Mouse (Mus musculus) lung, embryonic 14.5 days (tissue): Measurements from ENCODE around the gene Stk39. TPM values are rescaled to one million over a fixed set of nuclear protein-coding genes. Genes with fewer than 3 reads are reported as not detected.

Experiments used
- ATAC-seq: fragments of 200-750 bp; cut with Nextera tagmentation; 2 replicates; pipeline ENCODE4 v1.8.0; 2017; ENCODE audit warnings: mild to moderate bottlenecking, moderate TSS enrichment, moderate library complexity; ENCODE audit not compliant: insufficient read depth
- DNase-seq: peaks from one replicate; pipeline ENCODE4 v3.0.0-alpha.2; 2015
- H3K27ac ChIP-seq: fragments of 300-500 bp; sonication (generic); 2 replicates; pipeline ENCODE4 v1.5.1; 2014; ENCODE audit warnings: low read depth, mild to moderate bottlenecking, moderate library complexity
- H3K27me3 ChIP-seq: fragments of 300-500 bp; sonication (generic); 2 replicates; pipeline ENCODE4 v1.6.1; 2014; ENCODE audit warnings: low read length, control low read depth; ENCODE audit not compliant: insufficient read depth
- H3K36me3 ChIP-seq: fragments of 300-500 bp; sonication (generic); 2 replicates; pipeline ENCODE4 v1.6.1; 2014; ENCODE audit warnings: control low read depth; ENCODE audit not compliant: insufficient read depth
- H3K4me1 ChIP-seq: fragments of 300-500 bp; sonication (generic); 2 replicates; pipeline ENCODE4 v1.6.1; 2014; ENCODE audit warnings: antibody characterized with exemption, control low read depth; ENCODE audit not compliant: insufficient read depth
- H3K4me2 ChIP-seq: fragments of 300-500 bp; sonication (generic); 2 replicates; pipeline ENCODE4 v1.6.1; 2014; ENCODE audit warnings: mild to moderate bottlenecking
- H3K4me3 ChIP-seq: fragments of 300-500 bp; sonication (generic); 2 replicates; pipeline ENCODE4 v1.5.1; 2014; ENCODE audit warnings: low read depth, low read length
- H3K9ac ChIP-seq: fragments of 300-500 bp; sonication (generic); 2 replicates; pipeline ENCODE4 v1.6.1; 2014
- H3K9me3 ChIP-seq: fragments of 300-500 bp; sonication (generic); 2 replicates; pipeline ENCODE4 v1.6.1; 2016; ENCODE audit warnings: low read depth, low read length, control low read depth
- CTCF ChIP-seq: IDR thresholded peaks from 2 replicates; pipeline ENCODE4 v1.5.1; 2016; ENCODE audit warnings: antibody characterized with exemption, low read depth
- whole genome bisulfite sequencing: fragments of 180-500 bp; shearing (Covaris S2); extraction: QIAGEN DNeasy Blood & Tissue Kit; methylation state at CpG from one replicate; pipeline ENCODE4 v1.1.7; 2014; 5-methylcytosine and 5-hydroxymethylcytosine counted together
- polyA plus RNA-seq: library from polyadenylated mRNA; unstranded; fragments of >200 nt; fragmentation: Nextera tagmentation; extraction: Ambion mirVana; gene quantifications from 2 replicates; pipeline ENCODE4 v1.2.1, GENCODE M21; 2014

Stk39 gene
- polyA plus RNA-seq, 1 experiment from 2014 or later = 27.6 TPM

- H3K9me3 ChIP-seq = no peaks in the 10 kb centered on the region
- 87% methylated on average over 10 of the region's 10 CpGs for WGBS
- H3K4me2 ChIP-seq = no peak overlapping the region
- H3K36me3 ChIP-seq = no peaks in the 10 kb centered on the region
- H3K4me1 ChIP-seq = no peaks in the 10 kb centered on the region
- no peak overlapping the region for H3K4me3 ChIP-seq
- no peak overlapping the region for H3K27ac ChIP-seq
- ATAC-seq = no peak
- no peak for TF ChIP-seq CTCF
- DNase-seq = no peak
- no peak overlapping the region for H3K9ac ChIP-seq
- no peaks in the 10 kb centered on the region for H3K27me3 ChIP-seq
These were observed 221.2 kb downstream of the Stk39 start for GRCm38 (mm10) chr2:68250897-68251296.

- no peak; the same call in 1 of the 2 replicates for TF ChIP-seq CTCF
- WGBS = 78% methylated on average over 4 of the region's 4 CpGs
- no peak for DNase-seq
- H3K4me2 ChIP-seq = no peak overlapping the region
- no peak overlapping the region for H3K4me3 ChIP-seq
- H3K36me3 ChIP-seq = no peaks in the 10 kb centered on the region
- ATAC-seq = no peak
- no peak overlapping the region for H3K9ac ChIP-seq
- H3K4me1 ChIP-seq = no peaks in the 10 kb centered on the region
- no peak overlapping the region for H3K27ac ChIP-seq
- H3K27me3 ChIP-seq = no peaks in the 10 kb centered on the region
- no peaks in the 10 kb centered on the region for H3K9me3 ChIP-seq
These were observed 222.1 kb downstream of the Stk39 start for GRCm38 (mm10) chr2:68249855-68250424.

GRCm38 (mm10) chr2:68246284-68246683, 225.8 kb downstream of the Stk39 start:
- no peak for TF ChIP-seq CTCF

DNA sequence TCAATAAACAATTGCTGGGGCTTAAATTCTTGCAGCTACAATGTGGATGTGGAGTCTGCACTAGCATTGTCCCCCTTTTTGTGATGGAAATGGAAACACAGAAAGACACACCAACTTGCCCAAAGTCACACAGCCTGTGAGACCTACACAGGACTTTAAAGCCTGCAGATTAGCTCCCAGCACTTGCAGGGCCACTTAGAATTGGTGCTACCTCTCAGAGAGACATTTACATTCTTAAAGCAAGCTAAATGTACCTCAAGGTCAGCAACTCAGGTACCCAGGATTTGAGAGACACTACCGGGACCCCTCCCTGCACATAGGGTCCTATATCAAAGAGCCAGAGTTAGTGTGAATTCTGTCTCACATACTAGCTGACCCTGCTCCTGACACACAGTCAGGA, 227.5 kb downstream of the Stk39 start:
- ATAC-seq (no peak), DNase-seq (no peak)
- no peak overlapping the region for H3K4me2 ChIP-seq
- no peaks in the 10 kb centered on the region for H3K9me3 ChIP-seq
- H3K4me1 ChIP-seq = no peaks in the 10 kb centered on the region
- H3K36me3 ChIP-seq = 0 out of 2 replicates have a peak, but pooled peaks cover 4% of the 10 kb centered on the region
- no peaks in the 10 kb centered on the region for H3K27me3 ChIP-seq
- H3K4me3 ChIP-seq = no peak overlapping the region
- H3K9ac ChIP-seq = no peak overlapping the region
- WGBS = 56% methylated on average over 1 of the region's 1 CpGs
- no peak overlapping the region for H3K27ac ChIP-seq
- TF ChIP-seq CTCF = no peak

More at GRCm38 (mm10) chr2:68246284-68246683, 225.8 kb downstream of the Stk39 start:
- H3K4me1 ChIP-seq = no peaks in the 10 kb centered on the region
- 0 out of 2 replicates have a peak, but pooled peaks cover 4% of the 10 kb centered on the region for H3K36me3 ChIP-seq
- no peaks in the 10 kb centered on the region for H3K27me3 ChIP-seq
- H3K4me3 ChIP-seq = no peak overlapping the region
- ATAC-seq = no peak
- no peak overlapping the region for H3K9ac ChIP-seq
- H3K9me3 ChIP-seq = no peaks in the 10 kb centered on the region
- H3K27ac ChIP-seq = no peak overlapping the region
- 34% methylated on average over 3 of the region's 3 CpGs for WGBS
- no peak overlapping the region for H3K4me2 ChIP-seq
- DNase-seq = no peak

DNA sequence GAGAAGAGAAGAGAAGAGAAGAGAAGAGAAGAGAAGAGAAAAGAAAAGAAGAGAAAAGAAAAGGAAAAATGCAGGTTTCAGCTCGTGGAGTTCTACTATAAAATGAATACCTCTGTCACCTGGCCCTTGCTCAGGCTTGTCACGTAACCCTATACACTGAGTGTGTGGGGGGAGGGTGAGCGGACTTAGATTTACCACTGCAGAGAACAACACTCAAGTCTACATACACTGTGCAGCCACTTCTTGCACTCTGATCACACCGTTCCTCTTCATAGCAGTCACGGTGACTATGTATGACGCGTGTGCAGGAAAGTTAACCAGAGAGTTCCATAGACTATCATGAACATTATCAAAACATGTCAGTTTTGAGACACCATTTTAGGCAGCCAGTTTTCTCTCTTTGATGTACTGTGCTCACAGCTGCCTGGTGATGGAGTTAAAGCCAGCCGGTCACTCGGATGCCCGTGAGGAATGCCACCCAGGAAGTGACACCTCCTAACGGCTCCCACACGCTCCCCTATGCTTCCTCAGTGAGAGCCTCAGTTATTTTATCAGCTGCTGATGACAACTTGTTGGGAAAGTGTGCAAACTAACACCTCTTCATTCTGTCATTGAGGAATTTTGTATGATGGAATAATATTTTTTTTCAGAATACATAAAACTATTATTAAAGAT, 228.1 kb downstream of the Stk39 start:
- Histone ChIP-seq H3K4me2 (no peak overlapping the region), H3K27me3 (no peaks in the 10 kb centered on the region), H3K9ac (no peak overlapping the region), H3K9me3 (no peaks in the 10 kb centered on the region), H3K27ac (no peak overlapping the region), H3K4me1 (no peaks in the 10 kb centered on the region), H3K4me3 (no peak overlapping the region), H3K36me3 (0 out of 2 replicates have a peak, but pooled peaks cover 4% of the 10 kb centered on the region)
- DNase-seq = peak; percentile 21
- no peak for TF ChIP-seq CTCF
- WGBS = 33% methylated on average over 12 of the region's 12 CpGs
- ATAC-seq = peak; percentile 75; the same call in 1 of the 2 replicates

GRCm38 (mm10) chr2:68243273-68243672, 228.8 kb downstream of the Stk39 start:
- H3K36me3 ChIP-seq = 0 out of 2 replicates have a peak, but pooled peaks cover 4% of the 10 kb centered on the region
- WGBS = 78% methylated on average over 3 of the region's 3 CpGs
- H3K4me1 ChIP-seq = no peaks in the 10 kb centered on the region
- no peak overlapping the region for H3K4me2 ChIP-seq
- H3K9ac ChIP-seq = no peak overlapping the region
- DNase-seq (no peak), ATAC-seq (no peak)
- H3K27me3 ChIP-seq = no peaks in the 10 kb centered on the region
- TF ChIP-seq CTCF = no peak
- no peak overlapping the region for H3K4me3 ChIP-seq
- H3K9me3 ChIP-seq = no peaks in the 10 kb centered on the region
- no peak overlapping the region for H3K27ac ChIP-seq

DNA sequence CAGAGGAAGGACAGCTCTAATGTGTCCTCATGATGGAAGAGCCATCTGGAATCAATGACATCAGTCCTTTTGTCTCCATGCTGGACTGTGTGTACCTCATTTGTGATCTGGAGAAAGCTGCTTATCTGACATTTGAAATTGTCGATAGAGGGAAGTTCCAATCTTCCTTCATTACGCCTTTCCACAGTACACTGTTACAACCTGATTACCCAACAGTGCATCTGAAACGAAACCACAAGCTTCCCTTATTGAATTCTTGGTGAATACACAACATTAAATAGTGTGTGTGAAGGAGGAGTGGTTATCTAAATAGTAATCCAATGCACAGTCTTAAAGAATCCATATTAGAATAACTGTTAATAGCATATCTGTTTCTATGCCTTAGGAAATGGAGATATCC, 230.0 kb downstream of the Stk39 start:
- 87% methylated on average over 3 of the region's 3 CpGs for WGBS
- no peak for DNase-seq
- Histone ChIP-seq H3K27ac (no peak overlapping the region), H3K4me3 (no peak overlapping the region), H3K4me2 (no peak overlapping the region), H3K36me3 (0 out of 2 replicates have a peak, but pooled peaks cover 4% of the 10 kb centered on the region), H3K9ac (no peak overlapping the region), H3K27me3 (no peaks in the 10 kb centered on the region), H3K4me1 (no peaks in the 10 kb centered on the region), H3K9me3 (no peaks in the 10 kb centered on the region)
- ATAC-seq = no peak
- no peak for TF ChIP-seq CTCF
